Mouse (Mus musculus) neural tube, embryonic 14.5 days (tissue): ENCODE measurements around the gene Ppp1r35. TPM values are rescaled to one million over a fixed set of nuclear protein-coding genes. Genes with fewer than 3 reads are reported as not detected.

ENCODE experiments used
- ATAC-seq: fragments of 200-750 bp; cut with Nextera tagmentation; 2 replicates; pipeline ENCODE4 v1.8.0; 2017; ENCODE audit warnings: low read depth, mild to moderate bottlenecking, moderate TSS enrichment, moderate library complexity
- H3K27ac ChIP-seq: fragments of 300-500 bp; sonication (generic); 2 replicates; pipeline ENCODE4 v1.5.1; 2014; ENCODE audit warnings: low read depth, mild to moderate bottlenecking, control low read depth, low read length, moderate library complexity, mixed read lengths
- H3K27me3 ChIP-seq: fragments of 300-500 bp; sonication (generic); 2 replicates; pipeline ENCODE4 v1.6.1; 2014; ENCODE audit warnings: low read length; ENCODE audit not compliant: control insufficient read depth, insufficient read depth
- H3K36me3 ChIP-seq: fragments of 300-500 bp; sonication (generic); 2 replicates; pipeline ENCODE4 v1.6.1; 2014; ENCODE audit warnings: low read length, mixed read lengths; ENCODE audit not compliant: control insufficient read depth, insufficient read depth
- H3K4me1 ChIP-seq: fragments of 300-500 bp; sonication (generic); 2 replicates; pipeline ENCODE4 v1.6.1; 2014; ENCODE audit warnings: low read length; ENCODE audit not compliant: control insufficient read depth, insufficient read depth
- H3K4me2 ChIP-seq: fragments of 300-500 bp; sonication (generic); 2 replicates; pipeline ENCODE4 v1.6.1; 2014; ENCODE audit warnings: mild to moderate bottlenecking, low read depth, low read length, control low read depth
- H3K4me3 ChIP-seq: fragments of 300-500 bp; sonication (generic); 2 replicates; pipeline ENCODE4 v1.5.1; 2014; ENCODE audit warnings: low read depth, low read length, control low read depth, mixed read lengths
- H3K9ac ChIP-seq: fragments of 300-500 bp; sonication (generic); replicated peaks from 2 replicates; pipeline ENCODE4 v1.6.1; 2014; ENCODE audit warnings: low read depth, mild to moderate bottlenecking, control low read depth, low read length, mixed read lengths
- H3K9me3 ChIP-seq: fragments of 300-500 bp; sonication (generic); 2 replicates; pipeline ENCODE4 v1.6.1; 2016; ENCODE audit warnings: low read length; ENCODE audit not compliant: control insufficient read depth
- WGBS: fragments of 180-500 bp; shearing (Covaris S2); extraction: QIAGEN DNeasy Blood & Tissue Kit; methylation state at CpG from one replicate; pipeline ENCODE4 v1.1.7; 2014; 5-methylcytosine and 5-hydroxymethylcytosine counted together
- polyA plus RNA-seq: library from polyadenylated mRNA; unstranded; fragments of >200 nt; fragmentation: Nextera tagmentation; extraction: Ambion mirVana; gene quantifications from 2 replicates; pipeline ENCODE4 v1.2.1, GENCODE M21; 2014

Ppp1r35 gene
- polyA plus RNA-seq, 1 experiment from 2014 or later: 43.7 TPM

DNA sequence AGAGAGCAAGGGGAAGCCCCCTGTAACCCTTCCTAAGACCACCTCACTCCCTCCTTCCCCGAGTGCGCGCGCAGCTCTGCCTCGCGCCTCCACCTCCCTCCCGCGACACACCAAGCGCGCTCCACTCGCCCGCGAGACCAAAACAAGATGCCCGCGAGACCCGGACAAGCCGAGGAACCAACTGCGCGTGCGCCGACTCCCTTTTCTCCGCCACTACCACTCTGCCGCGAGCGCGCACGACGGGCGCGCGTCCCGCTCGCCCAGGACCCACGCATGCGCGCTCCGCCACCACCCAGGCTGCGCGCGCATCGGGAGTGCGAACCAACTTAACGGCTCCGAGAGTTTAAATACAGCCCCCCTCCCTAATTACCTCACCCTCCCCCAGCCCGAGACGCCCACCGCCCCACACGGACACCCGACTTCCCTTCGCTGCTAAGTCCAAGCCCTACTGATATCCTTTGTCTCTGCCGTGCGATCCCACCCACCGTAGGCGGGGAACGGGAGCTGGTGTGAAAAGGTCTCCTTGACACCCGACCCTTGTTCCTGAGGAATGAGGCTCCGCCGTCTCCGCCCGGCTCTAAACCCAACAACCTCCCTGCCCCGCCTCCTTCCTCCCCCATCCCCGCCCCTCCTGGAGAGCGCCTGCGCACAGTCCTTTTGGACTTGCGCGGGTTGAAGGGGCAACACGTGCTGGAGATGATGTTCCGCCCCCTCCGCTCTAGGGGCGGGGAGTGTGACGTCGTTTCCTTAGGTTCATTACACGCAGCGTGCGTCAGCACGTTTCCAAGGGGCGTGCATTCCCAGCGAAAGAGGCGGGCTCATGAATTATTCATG, 7.7 kb downstream of the Ppp1r35 start:
- Histone ChIP-seq H3K4me3 (peak overlapping the region; percentile 82), H3K36me3 (peaks cover 19% of the 10 kb centered on the region; the same call in 1 of the 2 replicates), H3K4me1 (peaks cover 24% of the 10 kb centered on the region), H3K4me2 (peak overlapping the region; percentile 76), H3K9me3 (no peaks in the 10 kb centered on the region), H3K27ac (peak overlapping the region; percentile 97), H3K27me3 (no peaks in the 10 kb centered on the region), H3K9ac (peak overlapping the region; percentile 85)
- WGBS: under 1% methylated on average over 78 of the region's 79 CpGs
- peak; percentile 80 for ATAC-seq

GRCm38 (mm10) chr5:137787151-137787928, 8.7 kb downstream of the Ppp1r35 start, which contains the start of the genes Mepce and Zcwpw1:
Gene Mepce, minus strand, starts transcription at chr5:137787655.
Gene Zcwpw1, plus strand, starts transcription at chr5:137787798.
- WGBS: under 1% methylated on average over 48 of the region's 48 CpGs
- H3K4me2 ChIP-seq: peak within 1 kb of the TSS; percentile 76
- peak; percentile 71 for ATAC-seq
- H3K27me3 ChIP-seq: no peaks in the 10 kb centered on the region
- H3K36me3 ChIP-seq: peaks cover 13% of the 10 kb centered on the region; the same call in 1 of the 2 replicates
- peak within 1 kb of the TSS; percentile 85 for H3K9ac ChIP-seq
- no peaks in the 10 kb centered on the region for H3K9me3 ChIP-seq
- peak within 1 kb of the TSS; percentile 97 for H3K27ac ChIP-seq
- H3K4me3 ChIP-seq: peak within 1 kb of the TSS; percentile 82
- H3K4me1 ChIP-seq: peaks cover 24% of the 10 kb centered on the region

DNA sequence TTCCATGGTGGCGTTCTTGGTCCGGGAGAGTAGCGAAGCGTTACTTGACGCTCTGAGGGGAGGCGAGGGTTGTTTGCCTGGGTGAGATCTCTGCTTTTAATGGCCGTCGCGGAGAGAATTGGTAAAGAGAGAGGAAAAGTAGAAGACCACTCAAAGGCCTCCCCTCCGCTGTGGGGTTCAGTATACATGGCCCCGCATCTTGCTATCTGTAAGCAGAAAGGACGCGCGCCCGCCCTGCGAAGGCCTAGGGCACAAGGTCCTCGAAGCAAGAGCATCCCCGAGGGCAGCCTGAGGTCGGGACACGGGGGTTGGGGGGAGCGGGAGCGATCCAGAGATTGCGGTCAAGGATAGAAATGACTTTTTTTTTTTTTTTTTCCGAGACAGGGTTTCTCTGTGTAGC, 9.5 kb downstream of the Ppp1r35 start:
- no peak overlapping the region for H3K9ac ChIP-seq

DNA sequence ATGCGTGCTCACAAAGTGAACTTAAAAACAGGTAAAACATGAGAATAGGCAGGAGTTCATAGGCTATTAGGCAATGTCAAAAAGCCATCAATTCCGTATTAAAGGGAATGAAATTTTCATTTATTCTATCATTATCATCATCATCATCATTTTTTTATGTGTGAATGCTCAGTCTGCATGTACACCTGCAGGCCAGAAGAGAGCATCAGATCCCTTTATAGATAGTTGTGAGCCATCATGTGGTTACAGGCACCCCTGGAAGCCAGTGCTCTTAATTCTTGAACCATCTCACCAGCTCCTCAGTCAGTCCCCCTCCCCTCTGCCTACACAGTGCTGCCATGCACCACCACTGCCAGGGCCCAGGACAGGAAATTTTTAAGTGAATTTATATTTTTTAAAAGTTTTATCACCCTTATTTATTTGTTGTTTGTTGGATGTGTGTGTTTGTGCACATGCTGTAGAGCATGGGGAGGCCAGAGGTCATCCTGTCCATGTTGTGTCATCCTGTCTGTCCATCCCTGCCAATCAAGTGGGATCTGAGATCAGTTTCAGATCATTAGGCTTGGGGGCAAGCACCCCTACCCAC, 10.4 kb downstream of the Ppp1r35 start:
- Histone ChIP-seq H3K4me2 (no peak overlapping the region), H3K4me1 (peaks cover 12% of the 10 kb centered on the region), H3K27me3 (no peaks in the 10 kb centered on the region), H3K36me3 (peaks cover 7% of the 10 kb centered on the region; the same call in 1 of the 2 replicates), H3K9me3 (no peaks in the 10 kb centered on the region), H3K9ac (no peak overlapping the region), H3K27ac (no peak overlapping the region), H3K4me3 (no peak overlapping the region)
- ATAC-seq: no peak
- 92% methylated on average over 2 of the region's 2 CpGs for WGBS

More for the DNA sequence above, 9.5 kb downstream of the Ppp1r35 start:
- no peak overlapping the region for H3K27ac ChIP-seq
- H3K9me3 ChIP-seq: no peaks in the 10 kb centered on the region
- no peak for ATAC-seq
- H3K36me3 ChIP-seq: peaks cover 7% of the 10 kb centered on the region; the same call in 1 of the 2 replicates
- peak overlapping the region; percentile 76 for H3K4me2 ChIP-seq
- H3K27me3 ChIP-seq: no peaks in the 10 kb centered on the region
- peaks cover 21% of the 10 kb centered on the region for H3K4me1 ChIP-seq
- WGBS: 72% methylated on average over 24 of the region's 24 CpGs
- H3K4me3 ChIP-seq: peak overlapping the region; percentile 82; the same call in 1 of the 2 replicates

DNA sequence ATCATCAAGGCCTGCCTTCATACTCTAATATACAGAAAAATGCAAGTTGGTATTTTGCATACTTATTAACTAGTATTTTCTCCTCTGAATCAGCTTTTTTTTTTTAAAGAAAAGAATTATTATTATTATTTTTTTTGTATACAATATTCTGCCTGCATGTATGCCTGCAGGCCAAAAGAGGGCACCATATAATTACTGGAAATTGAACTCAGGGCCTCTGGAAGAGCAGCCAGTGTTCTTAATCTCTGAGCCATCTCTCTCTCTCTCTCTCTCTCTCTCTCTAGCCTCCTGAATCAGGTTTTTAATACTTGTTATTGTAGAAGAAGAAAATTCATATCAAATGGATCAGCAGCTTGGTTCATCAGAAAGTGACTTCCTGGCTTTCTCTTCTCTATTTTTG, 12.9 kb downstream of the Ppp1r35 start:
- Histone ChIP-seq H3K36me3 (no peaks in the 10 kb centered on the region), H3K9ac (no peak overlapping the region), H3K27me3 (no peaks in the 10 kb centered on the region), H3K9me3 (no peaks in the 10 kb centered on the region), H3K4me3 (no peak overlapping the region), H3K27ac (no peak overlapping the region), H3K4me1 (no peaks in the 10 kb centered on the region), H3K4me2 (no peak overlapping the region)
- no peak for ATAC-seq

DNA sequence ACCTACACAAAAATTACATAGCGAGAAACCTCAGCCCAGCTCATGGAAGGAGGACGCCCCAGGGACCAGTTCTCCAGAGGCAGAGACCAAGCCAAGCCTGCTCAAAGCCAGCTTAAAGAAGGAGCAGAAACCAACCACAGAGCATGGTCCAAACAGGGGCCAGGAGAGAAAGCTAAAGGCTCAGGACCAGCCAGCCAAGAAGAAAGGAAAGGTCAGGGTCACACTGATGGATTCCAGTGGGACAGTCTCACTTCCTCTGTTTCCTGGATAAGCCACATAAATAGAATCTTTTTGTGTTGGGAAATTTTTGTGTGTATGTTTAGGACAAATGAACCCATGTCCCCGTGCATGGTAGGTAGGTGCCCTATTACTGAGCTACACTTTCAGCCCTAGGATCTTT, 18.0 kb downstream of the Ppp1r35 start:
- Histone ChIP-seq H3K9ac (no peak overlapping the region), H3K4me3 (no peak overlapping the region), H3K36me3 (no peaks in the 10 kb centered on the region), H3K4me1 (no peaks in the 10 kb centered on the region), H3K9me3 (no peaks in the 10 kb centered on the region), H3K27ac (no peak overlapping the region), H3K4me2 (no peak overlapping the region), H3K27me3 (no peaks in the 10 kb centered on the region)
- WGBS: 73% methylated on average over 3 of the region's 3 CpGs
- no peak for ATAC-seq

- Histone ChIP-seq H3K27me3 (no peaks in the 10 kb centered on the region), H3K36me3 (no peaks in the 10 kb centered on the region), H3K9me3 (no peaks in the 10 kb centered on the region), H3K4me2 (no peak overlapping the region), H3K4me3 (no peak overlapping the region), H3K4me1 (no peaks in the 10 kb centered on the region), H3K9ac (no peak overlapping the region), H3K27ac (no peak overlapping the region)
- 86% methylated on average over 3 of the region's 3 CpGs for WGBS
- no peak for ATAC-seq
Observed at GRCm38 (mm10) chr5:137800917-137801316, 22.3 kb downstream of the Ppp1r35 start.

GRCm38 (mm10) chr5:137806158-137806557, 27.5 kb downstream of the Ppp1r35 start:
- H3K4me3 ChIP-seq: no peak overlapping the region
- H3K9ac ChIP-seq: no peak overlapping the region
- H3K4me2 ChIP-seq: no peak overlapping the region
- no peaks in the 10 kb centered on the region for H3K9me3 ChIP-seq
- no peaks in the 10 kb centered on the region for H3K4me1 ChIP-seq
- no peaks in the 10 kb centered on the region for H3K27me3 ChIP-seq
- H3K36me3 ChIP-seq: no peaks in the 10 kb centered on the region
- H3K27ac ChIP-seq: no peak overlapping the region
- WGBS: 83% methylated on average over 1 of the region's 1 CpGs
- ATAC-seq: no peak
